Mouse (Mus musculus) liver, embryonic 14.5 days (tissue): ENCODE results near the gene Naa40.

ENCODE experiments used
- CTCF ChIP-seq: IDR thresholded peaks from 2 replicates; pipeline ENCODE4 v1.5.1; 2016; ENCODE audit warnings: antibody characterized with exemption, low read depth, control low read depth
- EP300 ChIP-seq: IDR thresholded peaks from 2 replicates; pipeline ENCODE4 v1.6.1; 2016; ENCODE audit warnings: antibody characterized with exemption, low read depth

GRCm38 (mm10) chr19:7177804-7178511 is 63.0 kb downstream of the Naa40 start:
- TF ChIP-seq EP300, result no peak
- no peak for TF ChIP-seq CTCF
